Mouse (Mus musculus): ENCODE measurements around the gene Polh. TPM values are rescaled to one million over a fixed set of nuclear protein-coding genes. Genes with fewer than 3 reads are reported as not detected.
A peak's percentile ranks its signal among the peaks of the same experiment; 100 is the strongest.

The Polh gene
- 10.9 and 11.2 TPM in 2 replicates for polyA plus RNA-seq (2015; fragmentation: Nextera tagmentation; extraction: Ambion mirVana)

DNA sequence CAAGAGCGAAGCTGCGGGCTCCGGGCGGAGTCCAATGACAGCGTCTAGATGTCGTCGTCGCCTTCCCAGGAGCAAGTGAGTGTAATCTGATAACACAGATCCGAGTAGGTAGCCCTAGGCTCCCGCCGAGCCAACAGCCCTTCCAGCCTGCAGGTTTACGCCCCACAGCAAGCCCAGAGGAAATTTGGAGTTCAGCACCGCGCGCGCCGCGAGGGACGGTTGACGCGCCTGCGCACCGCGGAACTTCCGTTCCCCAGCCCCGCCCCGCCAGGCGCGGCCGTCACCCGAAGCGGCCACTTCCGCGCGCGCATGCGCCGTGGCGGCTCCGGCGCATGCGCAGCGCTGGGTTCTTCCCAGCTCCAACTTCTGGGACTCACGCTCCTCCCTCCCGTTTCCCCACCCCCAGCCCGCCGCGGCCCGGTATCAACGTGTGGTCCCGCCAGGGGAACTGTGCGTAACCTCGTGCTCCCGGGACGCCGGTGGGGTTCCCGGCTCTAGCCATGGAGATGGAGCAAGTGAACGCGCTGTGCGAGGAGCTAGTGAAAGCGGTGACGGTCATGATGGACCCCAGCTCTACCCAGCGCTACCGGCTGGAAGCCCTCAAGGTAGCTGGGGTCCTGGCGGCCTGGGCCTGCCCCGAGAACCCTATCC lies at the start of gene Polh, which contains the start of gene Xpo5:
Polh (minus strand) TSS at position 225 of the 651 bp plus-strand sequence.
Xpo5 (plus strand) TSS at position 362 of the 651 bp plus-strand sequence.
- H3K27ac ChIP-seq = peak within 1 kb of the TSS; percentile 85
- peaks cover 41% of the 10 kb centered on the region for H3K36me3 ChIP-seq (ENCODE audit: poor library complexity, severe bottlenecking)
- H3K4me2 ChIP-seq = peak within 1 kb of the TSS; percentile 79
- under 1% methylated on average over 65 of the region's 66 CpGs for WGBS
- peak; percentile 97 for ATAC-seq
- H3K4me1 ChIP-seq = peaks cover 40% of the 10 kb centered on the region
- peak within 1 kb of the TSS; percentile 79 for H3K4me3 ChIP-seq
- no peaks in the 10 kb centered on the region for H3K9me3 ChIP-seq (replicated peaks)
- H3K9ac ChIP-seq = peak within 1 kb of the TSS; percentile 89
- H3K27me3 ChIP-seq = no peaks in the 10 kb centered on the region

DNA sequence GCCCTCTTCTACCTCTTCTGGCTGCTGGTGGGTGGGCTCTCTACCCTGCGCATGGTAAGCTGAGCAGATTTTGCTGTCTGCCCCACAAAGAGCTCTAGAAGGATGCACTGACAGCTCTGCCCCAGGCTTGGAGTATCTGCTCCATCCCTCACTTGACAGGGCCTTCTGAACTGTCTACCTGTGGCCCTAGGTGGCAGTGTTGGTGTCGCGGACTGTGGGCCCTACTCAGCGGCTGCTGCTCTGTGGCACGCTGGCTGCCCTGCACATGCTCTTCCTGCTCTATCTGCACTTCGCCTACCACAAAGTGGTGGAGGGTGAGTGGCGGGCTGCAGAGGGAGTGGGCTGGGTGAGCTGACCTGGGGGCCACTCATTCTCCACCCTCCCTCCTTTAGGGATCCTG lies 48.7 kb upstream of the Polh start:
- H3K27me3 ChIP-seq = peaks cover 13% of the 10 kb centered on the region; the same call in 1 of the 2 replicates
- no peak overlapping the region for H3K4me2 ChIP-seq
- H3K4me1 ChIP-seq = peaks cover 42% of the 10 kb centered on the region
- H3K9ac ChIP-seq = no peak overlapping the region
- H3K9me3 ChIP-seq (replicated peaks) = no peaks in the 10 kb centered on the region
- no peak overlapping the region for H3K27ac ChIP-seq
- peaks cover 39% of the 10 kb centered on the region for H3K36me3 ChIP-seq (ENCODE audit: poor library complexity, severe bottlenecking)
- no peak overlapping the region for H3K4me3 ChIP-seq
- WGBS = 87% methylated on average over 7 of the region's 7 CpGs
- no peak for ATAC-seq

DNA sequence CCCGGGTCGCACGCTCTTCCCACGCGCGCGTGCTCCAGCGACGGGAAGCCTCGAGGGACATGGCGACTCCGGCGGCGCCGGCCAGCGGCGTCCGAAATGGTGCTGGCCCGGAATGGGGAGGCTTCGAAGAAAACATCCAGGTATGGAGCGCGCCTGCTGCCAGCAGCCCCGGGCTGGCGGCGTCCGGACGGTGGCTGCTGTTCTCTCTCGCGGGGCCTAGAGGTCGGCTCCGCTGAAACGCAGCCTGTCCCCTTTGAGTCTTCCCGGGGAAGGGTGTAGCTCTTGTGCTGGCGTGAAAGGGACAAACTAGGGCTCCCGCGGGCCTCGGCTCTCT lies 45.7 kb upstream of the Polh start:
- Histone ChIP-seq H3K4me1 (peaks cover 24% of the 10 kb centered on the region), H3K4me3 (peak overlapping the region; percentile 79), H3K27me3 (no peaks in the 10 kb centered on the region), H3K4me2 (peak overlapping the region; percentile 94), H3K9ac (peak overlapping the region; percentile 97), H3K27ac (peak overlapping the region; percentile 75), H3K9me3 (replicated peaks) (no peaks in the 10 kb centered on the region), H3K36me3 (ENCODE audit: poor library complexity, severe bottlenecking) (peaks cover 68% of the 10 kb centered on the region)
- peak; percentile 44 for ATAC-seq
- WGBS = under 1% methylated on average over 33 of the region's 37 CpGs

DNA sequence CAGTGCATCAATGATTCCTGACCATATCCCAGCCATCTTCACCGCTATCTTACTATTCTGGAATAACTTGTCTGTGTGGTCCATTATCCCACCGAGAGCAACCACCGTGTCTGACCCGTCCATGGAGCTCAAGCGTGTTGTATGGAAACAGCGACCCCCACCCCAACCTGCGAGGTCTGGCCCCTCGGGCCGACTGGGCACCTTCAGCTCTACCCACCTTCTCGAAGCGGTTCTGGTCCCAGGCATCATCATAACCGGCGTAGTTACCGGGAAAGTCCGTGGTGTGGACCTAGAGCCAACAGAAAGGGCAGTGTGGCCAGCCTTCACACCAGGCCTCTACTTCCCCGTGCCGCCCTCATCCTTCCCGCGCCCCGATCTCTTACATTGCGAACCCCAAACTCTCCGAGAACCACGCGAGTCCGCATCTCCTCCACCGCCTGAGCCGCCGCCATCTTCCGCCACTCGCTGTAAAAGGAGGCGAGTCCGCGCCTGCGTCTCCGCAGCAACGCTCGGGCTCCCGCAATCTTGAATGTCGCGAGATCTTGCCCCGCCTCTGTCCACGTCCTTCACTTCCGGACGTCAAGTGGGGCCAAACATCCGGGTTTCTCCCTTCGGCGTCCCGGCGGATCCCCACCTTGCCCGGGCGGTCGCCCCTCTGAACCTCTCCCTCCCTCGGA lies 45.2 kb upstream of the Polh start, which contains the start of the genes Polr1c and Yipf3:
Polr1c (minus strand) TSS at position 543 of the 677 bp plus-strand sequence.
Yipf3 (plus strand) TSS at position 569 of the 677 bp plus-strand sequence.
- WGBS = 1% methylated on average over 53 of the region's 53 CpGs
- ATAC-seq = peak; percentile 95
- H3K36me3 ChIP-seq (ENCODE audit: poor library complexity, severe bottlenecking) = peaks cover 73% of the 10 kb centered on the region

DNA sequence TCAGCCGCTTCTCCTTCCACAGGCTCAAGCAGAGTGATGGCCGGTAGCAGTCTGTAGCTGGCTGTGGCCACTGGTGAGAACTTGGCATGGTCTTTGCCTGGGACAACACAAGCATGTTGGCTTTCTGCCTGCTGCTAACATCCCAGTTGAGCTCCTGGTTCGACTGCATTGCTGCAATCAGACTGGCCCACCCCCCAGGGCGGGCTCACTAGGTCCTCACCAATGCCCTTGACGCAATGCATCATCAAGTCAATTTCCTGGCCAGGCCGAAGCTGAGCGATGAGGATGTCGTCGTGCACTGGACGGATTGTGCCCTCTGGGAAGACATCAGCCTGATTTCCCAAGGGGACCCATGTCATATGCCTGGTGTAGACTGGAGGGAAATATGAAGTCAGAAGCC lies 42.1 kb upstream of the Polh start:
- no peak overlapping the region for H3K9ac ChIP-seq
- no peaks in the 10 kb centered on the region for H3K9me3 ChIP-seq (replicated peaks)
- 84% methylated on average over 10 of the region's 10 CpGs for WGBS
- H3K36me3 ChIP-seq (ENCODE audit: poor library complexity, severe bottlenecking) = peaks cover 73% of the 10 kb centered on the region
- H3K27ac ChIP-seq = no peak overlapping the region
- peaks cover 22% of the 10 kb centered on the region for H3K4me1 ChIP-seq
- no peak overlapping the region for H3K4me3 ChIP-seq
- H3K4me2 ChIP-seq = no peak overlapping the region
- H3K27me3 ChIP-seq = no peaks in the 10 kb centered on the region
- no peak for ATAC-seq

More for the DNA sequence above, 45.2 kb upstream of the Polh start, which contains the start of the genes Polr1c and Yipf3:
- Histone ChIP-seq H3K4me1 (peaks cover 22% of the 10 kb centered on the region), H3K9me3 (replicated peaks) (no peaks in the 10 kb centered on the region), H3K4me3 (peak within 1 kb of the TSS; percentile 79), H3K9ac (peak within 1 kb of the TSS; percentile 97), H3K4me2 (peak within 1 kb of the TSS; percentile 94), H3K27ac (peak within 1 kb of the TSS; percentile 75), H3K27me3 (no peaks in the 10 kb centered on the region)

DNA sequence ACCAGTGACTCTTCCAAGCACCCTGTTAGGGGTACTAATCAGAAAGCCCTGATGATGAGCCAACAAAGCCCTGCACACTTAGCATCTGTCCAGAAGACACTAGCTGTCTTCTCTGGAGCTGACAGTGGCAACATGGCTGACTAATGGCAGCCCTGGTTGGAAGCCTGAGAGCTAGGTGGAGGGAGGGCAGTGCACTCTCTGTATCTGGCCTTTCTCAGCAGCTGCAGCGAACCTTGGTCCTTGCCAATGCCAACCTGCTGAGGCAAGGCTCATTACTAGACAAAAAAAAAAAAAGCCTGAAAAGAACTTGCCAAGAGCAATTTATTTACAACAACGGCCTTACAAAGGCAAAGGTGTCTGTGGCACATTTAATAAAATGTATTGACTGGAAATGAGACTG lies 41.2 kb upstream of the Polh start:
- Histone ChIP-seq H3K4me2 (no peak overlapping the region), H3K27me3 (no peaks in the 10 kb centered on the region), H3K9me3 (replicated peaks) (no peaks in the 10 kb centered on the region), H3K27ac (no peak overlapping the region), H3K9ac (no peak overlapping the region; the same call in 1 of the 2 replicates), H3K36me3 (ENCODE audit: poor library complexity, severe bottlenecking) (peaks cover 77% of the 10 kb centered on the region), H3K4me3 (no peak overlapping the region), H3K4me1 (peaks cover 13% of the 10 kb centered on the region)
- no peak for ATAC-seq
- WGBS = 51% methylated on average over 2 of the region's 2 CpGs

DNA sequence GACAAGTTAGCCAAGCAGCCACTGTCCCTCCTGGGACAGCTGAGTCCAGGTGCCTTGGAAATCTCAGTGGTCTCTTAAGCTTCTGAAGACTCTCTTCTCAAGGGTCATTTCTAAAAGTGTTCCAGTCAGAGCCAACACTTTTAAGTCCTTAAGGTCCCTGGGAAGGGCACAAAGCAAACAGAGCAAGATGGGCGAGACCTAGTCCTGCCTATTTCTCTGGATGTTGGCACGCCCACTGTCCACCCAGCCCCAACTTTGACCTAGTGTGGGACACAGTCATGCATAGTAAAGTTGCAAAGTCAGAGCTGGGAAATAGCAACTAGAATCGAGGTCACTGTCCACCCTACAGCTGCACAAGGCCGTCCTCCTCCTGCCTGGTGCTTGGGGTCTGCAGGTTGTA lies 40.5 kb upstream of the Polh start:
- 93% methylated on average over 4 of the region's 4 CpGs for WGBS
- Histone ChIP-seq H3K27me3 (no peaks in the 10 kb centered on the region), H3K36me3 (ENCODE audit: poor library complexity, severe bottlenecking) (peaks cover 83% of the 10 kb centered on the region), H3K4me2 (no peak overlapping the region), H3K4me1 (peaks cover 11% of the 10 kb centered on the region), H3K9ac (no peak overlapping the region), H3K27ac (no peak overlapping the region), H3K4me3 (no peak overlapping the region), H3K9me3 (replicated peaks) (no peaks in the 10 kb centered on the region)
- ATAC-seq = no peak

DNA sequence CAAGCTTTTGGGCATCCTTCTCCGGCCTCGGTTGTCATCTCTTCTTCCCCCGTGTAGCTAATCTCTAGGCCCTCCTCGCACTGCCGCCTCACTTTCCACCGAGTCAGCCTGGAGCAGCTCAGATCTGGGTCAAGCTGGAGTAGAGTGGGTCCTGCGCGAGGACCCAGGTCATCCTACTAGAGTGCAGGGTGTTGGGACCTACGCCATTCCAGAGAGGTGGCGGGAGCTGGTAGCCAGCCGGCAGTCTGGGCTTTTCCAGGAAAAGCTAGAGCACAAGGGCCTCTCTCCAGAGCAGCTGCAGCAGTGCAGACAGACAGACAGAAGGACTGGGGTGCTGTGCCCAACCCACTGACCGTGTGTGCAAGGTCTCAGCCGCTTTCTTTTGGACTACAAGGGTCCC lies 39.8 kb upstream of the Polh start:
- H3K9ac ChIP-seq = no peak overlapping the region
- 87% methylated on average over 13 of the region's 13 CpGs for WGBS
- H3K9me3 ChIP-seq (replicated peaks) = no peaks in the 10 kb centered on the region
- H3K36me3 ChIP-seq (ENCODE audit: poor library complexity, severe bottlenecking) = peaks cover 89% of the 10 kb centered on the region
- peaks cover 11% of the 10 kb centered on the region for H3K4me1 ChIP-seq
- H3K27me3 ChIP-seq = no peaks in the 10 kb centered on the region
- no peak overlapping the region for H3K4me3 ChIP-seq
- ATAC-seq = no peak
- H3K4me2 ChIP-seq = no peak overlapping the region
- H3K27ac ChIP-seq = no peak overlapping the region

DNA sequence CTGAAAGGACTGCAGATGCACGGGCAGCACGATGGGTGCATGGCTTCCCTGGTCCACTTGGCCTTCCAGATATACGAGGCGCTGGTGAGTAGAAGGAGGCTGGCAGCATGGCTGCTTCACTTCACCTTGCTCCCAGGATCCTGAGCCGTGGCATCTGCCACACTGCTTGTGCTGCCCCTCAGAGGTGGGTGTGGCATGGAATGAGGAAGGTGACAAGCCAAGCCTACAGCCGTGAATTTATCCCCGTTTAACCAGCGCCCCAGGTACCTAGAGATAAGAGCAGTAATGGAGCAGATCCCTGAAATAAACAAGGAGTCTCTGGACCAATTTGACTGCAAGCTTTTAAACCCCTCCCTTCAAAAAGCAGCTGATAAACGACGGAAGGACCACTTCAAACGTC lies 39.0 kb upstream of the Polh start:
- H3K9me3 ChIP-seq (replicated peaks) = no peaks in the 10 kb centered on the region
- no peak overlapping the region for H3K27ac ChIP-seq
- peaks cover 97% of the 10 kb centered on the region for H3K36me3 ChIP-seq (ENCODE audit: poor library complexity, severe bottlenecking)
- no peak overlapping the region for H3K4me3 ChIP-seq
- no peak overlapping the region for H3K4me2 ChIP-seq
- WGBS = 86% methylated on average over 11 of the region's 11 CpGs
- no peak overlapping the region for H3K9ac ChIP-seq
- no peaks in the 10 kb centered on the region for H3K27me3 ChIP-seq
- H3K4me1 ChIP-seq = peaks cover 3% of the 10 kb centered on the region
- no peak for ATAC-seq

DNA sequence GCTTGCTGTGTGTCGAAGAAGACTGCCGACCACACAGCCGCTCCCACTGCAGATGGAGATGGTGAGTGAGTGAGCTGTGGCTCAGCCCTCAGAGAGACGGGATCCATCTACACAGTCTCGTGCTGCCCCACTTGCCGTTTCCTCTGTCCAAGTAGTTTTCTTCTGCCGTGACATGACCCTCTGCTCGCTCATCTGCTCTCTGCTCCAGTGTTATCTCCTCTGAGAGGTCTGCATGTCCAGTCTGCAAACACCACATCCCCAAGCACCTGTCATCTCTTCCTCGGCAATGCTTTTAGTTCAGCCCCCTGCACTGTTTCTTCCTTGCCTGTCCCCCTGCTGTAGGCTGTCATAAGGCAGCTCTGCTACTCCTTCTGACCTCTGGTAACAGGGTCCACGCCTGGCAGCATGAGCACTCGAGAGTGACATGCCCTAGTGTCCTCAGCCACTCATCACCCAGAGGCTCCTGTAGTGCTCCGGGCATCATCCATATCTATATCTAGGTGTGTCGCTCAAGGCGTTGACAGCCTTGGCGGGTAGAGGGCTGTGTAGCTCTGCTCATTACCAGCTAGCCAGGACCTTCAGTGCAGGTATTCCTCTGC lies 37.2 kb upstream of the Polh start:
- peaks cover 94% of the 10 kb centered on the region for H3K36me3 ChIP-seq (ENCODE audit: poor library complexity, severe bottlenecking)
- no peak for ATAC-seq

DNA sequence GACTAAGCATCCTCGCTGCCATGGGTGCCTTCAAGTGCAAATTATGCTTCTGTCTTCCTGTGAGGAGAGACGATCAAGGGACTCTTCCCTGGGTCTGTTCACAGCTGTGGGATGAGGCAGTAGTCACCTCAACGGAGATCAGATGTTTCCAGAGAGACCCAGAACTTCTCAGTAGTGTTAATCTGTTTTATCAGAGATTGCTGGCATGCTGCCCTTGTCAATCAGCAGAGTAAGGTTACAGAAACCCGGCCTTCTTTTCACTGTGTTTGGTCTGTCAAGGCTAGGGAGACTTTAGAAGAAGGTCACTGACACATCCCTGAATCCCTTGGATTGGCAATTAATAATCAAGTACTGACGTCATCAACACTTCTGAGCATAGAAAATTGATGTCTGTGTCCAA lies 35.0 kb upstream of the Polh start:
- no peak overlapping the region for H3K4me3 ChIP-seq
- ATAC-seq = no peak
- no peak overlapping the region for H3K9ac ChIP-seq
- H3K36me3 ChIP-seq (ENCODE audit: poor library complexity, severe bottlenecking) = peaks cover 92% of the 10 kb centered on the region
- no peak overlapping the region for H3K27ac ChIP-seq
- no peaks in the 10 kb centered on the region for H3K4me1 ChIP-seq
- WGBS = 81% methylated on average over 5 of the region's 5 CpGs
- no peaks in the 10 kb centered on the region for H3K27me3 ChIP-seq
- H3K9me3 ChIP-seq (replicated peaks) = no peaks in the 10 kb centered on the region
- H3K4me2 ChIP-seq = no peak overlapping the region

More for the DNA sequence above, 37.2 kb upstream of the Polh start:
- H3K4me3 ChIP-seq = no peak overlapping the region
- no peak overlapping the region for H3K27ac ChIP-seq
- H3K9me3 ChIP-seq (replicated peaks) = no peaks in the 10 kb centered on the region
- no peak overlapping the region for H3K9ac ChIP-seq
- H3K4me2 ChIP-seq = no peak overlapping the region
- H3K4me1 ChIP-seq = no peaks in the 10 kb centered on the region
- 95% methylated on average over 15 of the region's 15 CpGs for WGBS
- H3K27me3 ChIP-seq = no peaks in the 10 kb centered on the region

DNA sequence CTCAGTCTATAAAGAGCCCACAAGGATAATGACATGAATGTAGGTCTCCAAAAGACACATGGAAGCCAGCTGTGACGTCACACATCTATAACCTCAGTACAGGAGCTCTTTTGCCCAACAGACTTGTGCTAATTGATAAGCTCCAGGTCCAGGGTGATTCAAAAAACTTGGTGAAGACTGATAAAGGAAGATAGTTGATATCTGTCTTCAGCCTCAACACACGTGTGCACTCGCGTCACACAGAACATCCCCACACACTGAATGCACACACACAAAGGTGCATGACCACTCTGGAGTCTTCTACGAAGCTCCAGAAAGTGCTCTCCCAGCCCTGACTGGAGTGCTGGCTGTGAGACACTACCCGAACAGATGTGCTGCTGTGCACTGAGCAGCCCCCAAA lies 34.6 kb upstream of the Polh start:
- Histone ChIP-seq H3K36me3 (ENCODE audit: poor library complexity, severe bottlenecking) (peaks cover 91% of the 10 kb centered on the region), H3K9me3 (replicated peaks) (no peaks in the 10 kb centered on the region), H3K9ac (no peak overlapping the region), H3K27ac (no peak overlapping the region), H3K4me3 (no peak overlapping the region), H3K4me2 (no peak overlapping the region), H3K4me1 (no peaks in the 10 kb centered on the region), H3K27me3 (no peaks in the 10 kb centered on the region)
- ATAC-seq = no peak
- WGBS = 94% methylated on average over 6 of the region's 6 CpGs

Measured in forebrain, embryonic 13.5 days (tissue).